Mouse (Mus musculus): Measurements from ENCODE around the gene Anks1. TPM values are rescaled to one million over a fixed set of nuclear protein-coding genes. Genes with fewer than 3 reads are reported as not detected.

Gene Anks1
- polyA plus RNA-seq, 1 experiment from 2014 or later, result 43.6 TPM

GRCm38 (mm10) chr17:28031281-28031941, 122.3 kb downstream of the Anks1 start:
- H3K9ac ChIP-seq (ENCODE audit: low read depth, low read length), result peak overlapping the region; percentile 25; the same call in 1 of the 2 replicates

GRCm38 (mm10) chr17:28032219-28032618, 123.1 kb downstream of the Anks1 start:
- WGBS, result 66% methylated on average over 10 of the region's 10 CpGs
- no peak overlapping the region for H3K4me3 ChIP-seq (ENCODE audit: low read depth, low read length)
- peak overlapping the region; percentile 89 for H3K27ac ChIP-seq (ENCODE audit: low read depth, low read length)
- ATAC-seq (ENCODE audit: low FRiP score) (no peak), DNase-seq (ENCODE audit: low spot score) (no peak)
- peaks cover 5% of the 10 kb centered on the region for H3K4me1 ChIP-seq (replicated peaks; ENCODE audit: control insufficient read depth, insufficient read depth, low read length)
- H3K9me3 ChIP-seq (ENCODE audit: control insufficient read depth, low read length), result no peaks in the 10 kb centered on the region
- H3K9ac ChIP-seq (ENCODE audit: low read depth, low read length), result peak overlapping the region; percentile 37; the same call in 1 of the 2 replicates
- H3K27me3 ChIP-seq (ENCODE audit: control insufficient read depth, insufficient read depth, low read length), result no peaks in the 10 kb centered on the region
- no peaks in the 10 kb centered on the region for H3K36me3 ChIP-seq (ENCODE audit: control insufficient read depth, insufficient read depth, low read length)
- H3K4me2 ChIP-seq (replicated peaks; ENCODE audit: low read depth, low read length), result no peak overlapping the region

More at GRCm38 (mm10) chr17:28031281-28031941, 122.3 kb downstream of the Anks1 start:
- Histone ChIP-seq H3K36me3 (ENCODE audit: control insufficient read depth, insufficient read depth, low read length) (no peaks in the 10 kb centered on the region), H3K27me3 (ENCODE audit: control insufficient read depth, insufficient read depth, low read length) (no peaks in the 10 kb centered on the region), H3K27ac (ENCODE audit: low read depth, low read length) (peak overlapping the region; percentile 53; the same call in 1 of the 2 replicates), H3K4me1 (replicated peaks; ENCODE audit: control insufficient read depth, insufficient read depth, low read length) (peaks cover 2% of the 10 kb centered on the region), H3K9me3 (ENCODE audit: control insufficient read depth, low read length) (no peaks in the 10 kb centered on the region), H3K4me2 (replicated peaks; ENCODE audit: low read depth, low read length) (no peak overlapping the region), H3K4me3 (ENCODE audit: low read depth, low read length) (no peak overlapping the region)
- no peak for ATAC-seq (ENCODE audit: low FRiP score)
- no peak for DNase-seq (ENCODE audit: low spot score)
- WGBS, result 69% methylated on average over 9 of the region's 9 CpGs

GRCm38 (mm10) chr17:28033046-28033580, 124.0 kb downstream of the Anks1 start:
- Histone ChIP-seq H3K9me3 (ENCODE audit: control insufficient read depth, low read length) (no peaks in the 10 kb centered on the region), H3K27ac (ENCODE audit: low read depth, low read length) (peak overlapping the region; percentile 89), H3K4me1 (replicated peaks; ENCODE audit: control insufficient read depth, insufficient read depth, low read length) (peaks cover 5% of the 10 kb centered on the region), H3K4me2 (replicated peaks; ENCODE audit: low read depth, low read length) (no peak overlapping the region), H3K36me3 (ENCODE audit: control insufficient read depth, insufficient read depth, low read length) (no peaks in the 10 kb centered on the region), H3K4me3 (ENCODE audit: low read depth, low read length) (no peak overlapping the region), H3K9ac (ENCODE audit: low read depth, low read length) (peak overlapping the region; percentile 37; the same call in 1 of the 2 replicates), H3K27me3 (ENCODE audit: control insufficient read depth, insufficient read depth, low read length) (no peaks in the 10 kb centered on the region)
- DNase-seq (ENCODE audit: low spot score), result no peak
- 25% methylated on average over 3 of the region's 3 CpGs for WGBS
- peak; percentile 38; the same call in 1 of the 2 replicates for ATAC-seq (ENCODE audit: low FRiP score)

GRCm38 (mm10) chr17:28034986-28035385, 125.9 kb downstream of the Anks1 start:
- 86% methylated on average over 8 of the region's 8 CpGs for WGBS
- ATAC-seq (ENCODE audit: low FRiP score) (no peak), DNase-seq (ENCODE audit: low spot score) (no peak)
- Histone ChIP-seq H3K27me3 (ENCODE audit: control insufficient read depth, insufficient read depth, low read length) (no peaks in the 10 kb centered on the region), H3K9me3 (ENCODE audit: control insufficient read depth, low read length) (no peaks in the 10 kb centered on the region), H3K4me2 (replicated peaks; ENCODE audit: low read depth, low read length) (no peak overlapping the region), H3K36me3 (ENCODE audit: control insufficient read depth, insufficient read depth, low read length) (no peaks in the 10 kb centered on the region), H3K27ac (ENCODE audit: low read depth, low read length) (no peak overlapping the region), H3K4me1 (replicated peaks; ENCODE audit: control insufficient read depth, insufficient read depth, low read length) (peaks cover 5% of the 10 kb centered on the region), H3K9ac (ENCODE audit: low read depth, low read length) (no peak overlapping the region), H3K4me3 (ENCODE audit: low read depth, low read length) (no peak overlapping the region)

GRCm38 (mm10) chr17:28036813-28037756, 128.0 kb downstream of the Anks1 start:
- Histone ChIP-seq H3K27ac (ENCODE audit: low read depth, low read length) (peak overlapping the region; percentile 76), H3K36me3 (ENCODE audit: control insufficient read depth, insufficient read depth, low read length) (no peaks in the 10 kb centered on the region), H3K4me2 (replicated peaks; ENCODE audit: low read depth, low read length) (no peak overlapping the region), H3K9ac (ENCODE audit: low read depth, low read length) (0 out of 2 replicates have a peak overlapping the region, but pooled peaks have one; percentile 17), H3K27me3 (ENCODE audit: control insufficient read depth, insufficient read depth, low read length) (no peaks in the 10 kb centered on the region), H3K4me3 (ENCODE audit: low read depth, low read length) (no peak overlapping the region), H3K4me1 (replicated peaks; ENCODE audit: control insufficient read depth, insufficient read depth, low read length) (peaks cover 12% of the 10 kb centered on the region), H3K9me3 (ENCODE audit: control insufficient read depth, low read length) (no peaks in the 10 kb centered on the region)
- 65% methylated on average over 14 of the region's 14 CpGs for WGBS
- peak; percentile 43 for ATAC-seq (ENCODE audit: low FRiP score)
- peak; percentile 64 for DNase-seq (ENCODE audit: low spot score)

GRCm38 (mm10) chr17:28040620-28041019, 131.5 kb downstream of the Anks1 start:
- Histone ChIP-seq H3K4me2 (replicated peaks; ENCODE audit: low read depth, low read length) (peak overlapping the region; percentile 42), H3K27me3 (ENCODE audit: control insufficient read depth, insufficient read depth, low read length) (no peaks in the 10 kb centered on the region), H3K4me3 (ENCODE audit: low read depth, low read length) (peak overlapping the region; percentile 17), H3K4me1 (replicated peaks; ENCODE audit: control insufficient read depth, insufficient read depth, low read length) (peaks cover 15% of the 10 kb centered on the region), H3K27ac (ENCODE audit: low read depth, low read length) (peak overlapping the region; percentile 85), H3K36me3 (ENCODE audit: control insufficient read depth, insufficient read depth, low read length) (no peaks in the 10 kb centered on the region), H3K9me3 (ENCODE audit: control insufficient read depth, low read length) (no peaks in the 10 kb centered on the region), H3K9ac (ENCODE audit: low read depth, low read length) (peak overlapping the region; percentile 61)
- DNase-seq (ENCODE audit: low spot score) (peak; percentile 79), ATAC-seq (ENCODE audit: low FRiP score) (peak; percentile 80)
- WGBS, result 22% methylated on average over 16 of the region's 16 CpGs

GRCm38 (mm10) chr17:28041298-28041697, 132.2 kb downstream of the Anks1 start:
- ATAC-seq (ENCODE audit: low FRiP score) (no peak), DNase-seq (ENCODE audit: low spot score) (peak; percentile 52)
- peak overlapping the region; percentile 17 for H3K4me3 ChIP-seq (ENCODE audit: low read depth, low read length)
- WGBS, result 57% methylated on average over 13 of the region's 13 CpGs
- H3K27ac ChIP-seq (ENCODE audit: low read depth, low read length), result peak overlapping the region; percentile 85
- no peaks in the 10 kb centered on the region for H3K36me3 ChIP-seq (ENCODE audit: control insufficient read depth, insufficient read depth, low read length)
- peaks cover 15% of the 10 kb centered on the region for H3K4me1 ChIP-seq (replicated peaks; ENCODE audit: control insufficient read depth, insufficient read depth, low read length)
- H3K4me2 ChIP-seq (replicated peaks; ENCODE audit: low read depth, low read length), result peak overlapping the region; percentile 42
- H3K9ac ChIP-seq (ENCODE audit: low read depth, low read length), result peak overlapping the region; percentile 61
- no peaks in the 10 kb centered on the region for H3K27me3 ChIP-seq (ENCODE audit: control insufficient read depth, insufficient read depth, low read length)
- H3K9me3 ChIP-seq (ENCODE audit: control insufficient read depth, low read length), result no peaks in the 10 kb centered on the region

GRCm38 (mm10) chr17:28042299-28042771, 133.2 kb downstream of the Anks1 start:
- Histone ChIP-seq H3K27ac (ENCODE audit: low read depth, low read length) (peak overlapping the region; percentile 85; the same call in 1 of the 2 replicates), H3K36me3 (ENCODE audit: control insufficient read depth, insufficient read depth, low read length) (no peaks in the 10 kb centered on the region), H3K9me3 (ENCODE audit: control insufficient read depth, low read length) (no peaks in the 10 kb centered on the region), H3K4me3 (ENCODE audit: low read depth, low read length) (peak overlapping the region; percentile 17; the same call in 1 of the 2 replicates), H3K4me1 (replicated peaks; ENCODE audit: control insufficient read depth, insufficient read depth, low read length) (peaks cover 13% of the 10 kb centered on the region), H3K27me3 (ENCODE audit: control insufficient read depth, insufficient read depth, low read length) (no peaks in the 10 kb centered on the region), H3K4me2 (replicated peaks; ENCODE audit: low read depth, low read length) (peak overlapping the region; percentile 42), H3K9ac (ENCODE audit: low read depth, low read length) (peak overlapping the region; percentile 61; the same call in 1 of the 2 replicates)
- ATAC-seq (ENCODE audit: low FRiP score) (peak; percentile 51; the same call in 1 of the 2 replicates), DNase-seq (ENCODE audit: low spot score) (no peak)
- 64% methylated on average over 23 of the region's 23 CpGs for WGBS
